Mouse (Mus musculus): ENCODE data around the gene 4632433K11Rik.
A peak's percentile ranks its signal among the peaks of the same experiment; 100 is the strongest.
"Not testable (repeated sequence)": the region's sequence is repeated elsewhere in the genome, so short reads cannot be mapped to it uniquely, and the experiment has no call there.

The 4632433K11Rik gene

DNA sequence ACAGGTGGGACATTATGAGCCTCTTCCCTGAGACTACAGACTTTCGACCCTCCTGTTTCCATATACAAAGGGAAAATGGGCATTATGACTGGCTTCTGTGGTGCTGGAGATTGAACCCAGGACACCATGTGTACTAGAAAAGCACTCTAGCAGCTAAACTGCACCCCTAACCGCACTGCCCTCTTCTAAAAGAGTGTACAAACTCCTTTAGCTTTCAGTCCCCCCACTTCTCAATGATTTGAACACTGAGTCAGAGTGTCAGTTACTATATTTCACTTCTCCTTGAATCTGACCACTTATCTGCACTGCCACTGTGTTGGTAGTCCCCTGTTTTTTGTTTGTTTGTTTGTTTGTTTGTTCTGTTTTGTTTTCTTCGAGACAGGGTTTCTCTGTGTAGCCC, at the start of gene 4632433K11Rik:
TSS of gene 4632433K11Rik (plus strand) at position 301 of the 400 bp plus-strand sequence.
- DNase-seq, result no peak

DNA sequence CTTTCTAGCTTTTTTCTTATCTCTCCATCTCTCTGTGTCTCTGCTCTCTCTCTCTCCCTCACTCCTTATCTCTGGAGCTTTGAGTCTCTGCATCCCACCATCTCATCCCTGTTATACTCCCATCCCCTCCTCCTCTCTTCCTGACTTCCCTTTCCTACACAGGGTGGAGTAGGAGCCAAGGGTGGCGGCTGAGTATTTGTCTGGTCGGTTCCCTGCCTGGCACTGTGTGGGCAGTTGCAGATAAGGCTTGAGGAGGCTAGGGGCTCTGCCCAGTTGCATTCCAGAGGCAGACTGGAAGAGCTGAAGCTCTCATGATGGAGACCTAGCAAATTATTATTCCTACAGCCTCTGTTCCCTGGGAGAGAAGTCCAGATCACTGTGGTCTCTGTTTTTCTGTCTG, 45.7 kb upstream of the 4632433K11Rik start:
- no peak for DNase-seq

DNA sequence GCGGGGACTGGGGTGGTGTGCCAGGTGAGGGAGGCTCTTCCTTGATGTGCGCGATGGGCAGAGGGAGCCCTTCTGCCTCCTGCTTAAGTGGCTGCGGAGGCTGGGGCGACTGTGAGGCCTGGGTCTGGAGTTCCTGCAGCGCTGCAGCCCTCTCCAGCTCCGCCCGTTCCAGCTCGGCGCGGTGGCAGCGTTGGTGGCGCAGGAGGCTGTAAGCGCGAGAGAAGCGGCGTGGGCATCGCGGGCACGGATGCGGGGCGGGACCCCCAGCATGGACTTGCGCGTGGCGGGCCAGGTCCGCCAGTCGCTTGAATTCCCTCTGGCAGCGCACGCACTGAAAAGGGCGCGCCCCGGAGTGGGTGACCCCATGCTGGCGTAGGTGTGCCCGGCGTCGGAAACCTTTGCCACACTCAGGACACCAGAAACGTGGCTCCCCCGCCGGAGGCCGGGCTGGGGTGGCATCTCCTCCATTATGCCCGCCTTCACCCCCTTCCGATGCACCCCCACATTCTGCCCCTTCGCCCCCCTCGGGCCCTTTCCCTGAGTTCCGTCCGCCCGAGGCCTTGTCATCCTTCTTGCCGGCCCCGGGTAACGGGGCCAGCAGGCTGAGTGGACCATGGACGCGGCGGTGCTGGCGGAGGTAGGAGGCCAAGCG, 40.4 kb upstream of the 4632433K11Rik start:
- DNase-seq, result peak; percentile 60

DNA sequence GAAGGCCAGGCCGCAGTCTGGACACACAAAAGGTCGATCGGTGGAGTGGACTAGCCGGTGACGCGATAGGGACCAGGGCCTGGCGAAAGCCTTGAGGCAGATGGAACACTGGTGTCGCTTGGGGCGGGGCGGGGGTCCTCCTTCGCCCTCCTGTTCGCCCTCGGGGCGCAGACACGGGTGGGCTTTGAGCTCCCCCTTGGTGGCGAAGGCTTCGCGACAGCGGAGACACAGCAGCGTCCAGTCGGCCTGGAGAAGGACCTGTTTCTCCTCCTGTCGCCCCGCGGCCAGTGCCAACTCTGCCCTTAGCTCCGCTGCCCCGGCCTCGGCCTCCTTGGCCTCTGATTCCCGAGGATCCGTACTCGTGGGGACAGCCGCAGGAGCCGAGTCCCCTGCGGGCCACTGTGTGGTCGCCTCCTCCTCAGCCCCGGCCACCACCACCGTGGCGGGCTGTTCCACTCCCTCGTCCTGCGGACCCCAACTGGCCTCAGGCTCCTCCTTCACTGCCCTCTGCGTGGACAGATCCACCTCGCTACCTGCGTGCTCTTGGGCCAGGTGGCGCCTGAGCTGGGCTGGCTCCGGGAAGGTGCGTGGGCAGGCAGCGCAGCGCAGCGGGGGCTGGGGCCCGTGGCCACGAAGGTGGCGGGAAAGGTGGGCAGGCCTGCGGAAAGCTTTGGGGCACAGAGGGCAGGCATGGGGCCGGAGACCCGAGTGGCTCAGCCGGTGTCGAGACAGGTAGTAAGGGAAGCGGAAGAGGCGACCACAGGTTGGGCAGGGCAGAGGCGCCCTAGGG, 39.7 kb upstream of the 4632433K11Rik start:
- peak; percentile 68 for DNase-seq

DNA sequence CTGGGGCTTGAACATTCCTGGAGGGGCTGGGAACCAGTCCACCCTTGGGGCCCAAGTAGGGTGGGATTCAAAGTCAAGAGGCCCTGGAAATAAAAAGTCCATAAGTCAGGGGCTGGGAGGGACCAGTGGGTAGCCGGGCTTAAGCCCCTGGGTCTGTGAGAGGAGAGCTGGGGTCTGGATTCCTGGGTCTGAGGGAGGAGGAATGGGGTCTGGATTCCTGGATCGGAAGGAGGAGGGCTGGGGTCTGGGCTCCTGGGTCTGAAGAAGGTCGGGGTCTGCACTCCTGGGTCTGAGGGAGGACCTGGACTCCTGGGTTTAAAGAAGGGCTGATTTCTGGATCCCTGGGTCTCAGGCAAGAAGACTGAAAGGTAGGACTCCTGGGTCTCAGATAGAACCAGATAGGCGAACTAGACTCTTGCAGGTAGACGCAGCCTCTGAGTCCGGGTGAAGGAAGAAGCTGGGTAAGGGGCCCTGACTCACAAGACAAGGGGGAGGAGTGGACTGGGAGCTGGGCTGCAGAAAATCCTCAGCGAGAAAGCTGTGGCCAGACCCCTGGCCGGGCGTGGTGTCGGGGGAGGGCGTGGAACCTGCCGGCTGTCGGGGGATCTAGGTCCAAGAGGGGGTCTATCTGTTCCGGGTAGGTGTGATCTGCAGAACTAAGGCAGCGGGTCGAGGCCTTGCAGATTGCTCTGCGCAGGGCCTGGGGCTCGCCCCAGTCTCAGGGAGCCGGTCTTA, 38.5 kb upstream of the 4632433K11Rik start:
- no peak for DNase-seq

DNA sequence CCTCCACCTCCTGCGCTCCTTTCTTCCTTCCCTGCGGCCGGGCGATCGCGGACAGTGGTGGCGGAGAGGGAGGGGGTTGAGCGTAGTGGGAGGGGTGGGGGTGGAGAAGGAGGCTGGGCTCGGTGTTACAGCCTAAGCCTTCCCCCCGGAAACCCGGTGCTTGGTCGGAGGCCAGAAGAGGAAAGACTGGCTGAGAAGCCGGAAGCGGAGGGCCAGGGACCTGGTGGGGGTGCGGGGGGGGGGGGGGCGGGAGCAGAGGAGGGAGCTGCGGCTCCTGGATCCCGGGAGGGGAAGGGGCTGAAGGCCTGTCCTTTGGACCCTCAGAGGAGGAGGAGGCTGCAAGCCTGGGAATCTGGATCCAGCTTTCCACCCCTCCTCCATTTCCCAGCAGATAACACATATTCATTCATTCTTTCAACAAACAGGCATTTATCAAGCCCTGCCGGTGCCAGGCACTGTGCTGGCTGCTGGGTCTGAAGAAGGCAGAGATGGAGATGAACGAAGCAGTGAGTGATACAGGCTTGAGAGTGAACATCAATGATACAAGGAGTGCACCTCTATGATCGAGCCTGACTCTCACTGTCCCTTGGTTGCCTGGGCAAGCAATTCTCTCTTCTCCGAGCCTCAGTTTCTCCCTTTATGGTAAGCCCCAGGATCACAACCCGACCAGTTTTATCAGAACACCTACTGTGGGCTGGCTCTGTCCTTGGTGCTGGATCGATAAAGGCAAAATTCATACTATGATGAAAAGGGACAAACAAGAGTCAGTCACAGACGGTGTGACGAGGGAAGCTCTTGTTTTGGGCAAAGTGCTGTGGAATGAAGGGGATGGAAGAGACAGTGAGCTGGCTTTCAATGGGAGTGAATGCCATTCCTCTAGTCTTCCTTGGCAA, 37.7 kb upstream of the 4632433K11Rik start, which contains the start of gene Zfp579:
TSS of gene Zfp579 (minus strand) at position 156 of the 893 bp plus-strand sequence.
- peak; percentile 94 for DNase-seq

DNA sequence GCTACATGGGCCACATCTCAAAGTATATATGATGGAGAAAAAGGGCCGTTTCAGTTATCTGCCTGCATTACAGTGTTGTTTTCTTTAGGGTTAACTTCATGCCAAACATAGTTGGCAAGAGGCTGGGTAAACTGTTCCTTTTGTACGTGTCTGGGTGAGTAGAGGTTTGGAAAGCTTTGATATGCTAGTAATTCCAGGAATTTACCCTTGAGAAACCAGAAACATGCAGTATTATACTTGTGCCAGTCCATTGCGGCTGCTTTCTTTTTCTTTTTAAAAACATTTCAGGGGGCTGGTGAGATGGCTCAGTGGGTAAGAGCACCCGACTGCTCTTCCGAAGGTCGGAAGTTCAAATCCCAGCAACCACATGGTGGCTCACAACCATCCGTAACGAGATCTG, 37.0 kb upstream of the 4632433K11Rik start:
- no peak for DNase-seq

DNA sequence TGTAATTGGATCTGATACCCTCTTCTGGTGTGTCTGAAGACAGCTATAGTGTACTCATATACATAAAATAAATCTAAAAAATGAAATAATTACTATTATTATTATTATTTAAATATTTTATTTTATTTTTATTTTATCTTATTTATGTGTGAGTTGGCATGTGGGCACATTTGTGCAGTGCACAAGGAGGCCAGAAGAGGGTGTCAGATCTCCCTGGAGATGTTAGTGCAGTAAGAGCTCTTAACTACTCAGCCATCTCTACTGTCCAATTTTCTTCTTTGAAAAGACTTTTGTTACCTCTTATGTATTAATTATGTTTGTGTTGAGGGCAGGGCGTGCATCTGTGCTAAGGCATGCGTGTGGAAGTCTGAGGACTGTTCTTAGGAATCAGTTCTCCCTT, 34.0 kb upstream of the 4632433K11Rik start:
- no peak for DNase-seq

DNA sequence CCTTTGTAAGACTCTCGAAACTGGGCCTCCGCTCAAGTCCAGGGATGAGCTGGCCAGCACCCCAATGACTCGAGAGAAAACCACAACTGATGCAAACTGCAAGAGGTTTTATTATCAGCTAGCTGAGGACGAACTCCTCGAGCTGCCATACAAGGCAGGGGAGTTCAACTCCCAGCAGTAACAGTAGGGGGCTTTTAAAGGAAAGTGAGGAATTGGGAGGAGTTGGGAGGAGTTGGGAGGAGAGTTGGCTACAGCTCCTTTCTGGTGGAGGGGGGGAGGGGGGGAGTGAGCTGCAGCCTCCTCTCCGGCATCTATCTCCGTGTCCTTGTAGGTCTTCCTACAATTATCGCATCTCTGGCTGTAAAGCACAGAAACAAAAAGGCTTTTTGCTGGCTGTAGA, 31.0 kb upstream of the 4632433K11Rik start:
- DNase-seq, result not testable (repeated sequence)

DNA sequence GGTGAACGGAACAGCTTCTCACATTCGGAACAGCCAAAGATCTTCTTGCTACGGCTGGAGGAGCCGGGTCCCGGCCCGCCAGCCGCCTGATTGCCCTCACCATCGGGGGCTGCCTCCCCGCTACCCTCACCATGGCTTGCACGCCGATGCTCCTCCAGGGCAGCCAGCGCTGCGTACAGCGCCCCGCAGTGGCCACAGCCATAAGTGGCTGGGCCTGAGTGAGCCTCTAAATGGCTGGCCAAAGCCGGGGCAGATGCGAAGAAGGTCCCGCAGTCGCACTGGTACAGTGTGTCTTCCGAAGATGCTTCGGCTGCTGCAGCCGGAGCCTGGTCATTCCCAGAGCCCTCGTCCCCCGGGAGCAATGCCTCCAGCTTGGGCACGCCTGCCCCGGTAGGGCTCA, 25.7 kb upstream of the 4632433K11Rik start:
- DNase-seq, result no peak

DNA sequence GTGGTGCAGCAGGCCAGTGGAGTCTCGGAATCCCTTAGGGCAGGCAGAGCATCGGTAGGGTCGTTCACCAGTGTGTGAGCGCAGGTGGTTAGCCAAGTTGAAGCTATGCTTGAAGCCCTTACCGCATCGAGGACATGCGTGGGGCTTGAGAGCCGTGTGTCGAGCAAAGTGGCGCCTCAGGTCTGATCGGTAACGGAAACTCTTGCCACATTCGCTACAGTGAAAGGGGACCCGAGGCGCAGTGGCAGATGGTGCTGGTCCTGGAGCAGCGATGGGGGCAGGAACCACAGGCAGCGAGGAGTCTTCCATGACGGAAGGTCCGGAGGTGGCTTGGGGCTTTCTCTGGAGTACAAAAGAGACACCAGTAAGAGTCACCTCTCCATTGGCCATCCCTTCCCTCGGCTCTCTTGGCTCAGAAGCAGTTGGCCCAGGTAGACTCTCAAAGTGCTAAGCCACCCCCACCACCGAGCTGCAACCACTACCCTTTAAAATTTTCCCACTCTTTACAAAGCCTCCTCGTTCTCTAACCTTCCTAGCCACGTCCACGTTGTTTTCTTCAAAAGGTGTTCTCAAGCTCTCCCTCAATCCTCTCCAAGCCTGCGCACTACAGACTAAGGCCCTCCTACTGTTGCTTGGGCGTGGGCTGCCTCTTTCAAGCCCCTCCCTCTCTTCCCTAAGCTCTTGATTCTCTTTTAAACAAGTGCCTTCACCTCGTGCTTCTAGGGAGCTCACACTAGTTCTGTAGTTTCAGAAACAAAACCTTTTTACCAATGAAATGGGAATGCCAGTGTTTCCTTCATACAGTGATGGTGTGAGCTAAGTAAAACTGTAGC, 21.0 kb upstream of the 4632433K11Rik start:
- peak; percentile 59 for DNase-seq

DNA sequence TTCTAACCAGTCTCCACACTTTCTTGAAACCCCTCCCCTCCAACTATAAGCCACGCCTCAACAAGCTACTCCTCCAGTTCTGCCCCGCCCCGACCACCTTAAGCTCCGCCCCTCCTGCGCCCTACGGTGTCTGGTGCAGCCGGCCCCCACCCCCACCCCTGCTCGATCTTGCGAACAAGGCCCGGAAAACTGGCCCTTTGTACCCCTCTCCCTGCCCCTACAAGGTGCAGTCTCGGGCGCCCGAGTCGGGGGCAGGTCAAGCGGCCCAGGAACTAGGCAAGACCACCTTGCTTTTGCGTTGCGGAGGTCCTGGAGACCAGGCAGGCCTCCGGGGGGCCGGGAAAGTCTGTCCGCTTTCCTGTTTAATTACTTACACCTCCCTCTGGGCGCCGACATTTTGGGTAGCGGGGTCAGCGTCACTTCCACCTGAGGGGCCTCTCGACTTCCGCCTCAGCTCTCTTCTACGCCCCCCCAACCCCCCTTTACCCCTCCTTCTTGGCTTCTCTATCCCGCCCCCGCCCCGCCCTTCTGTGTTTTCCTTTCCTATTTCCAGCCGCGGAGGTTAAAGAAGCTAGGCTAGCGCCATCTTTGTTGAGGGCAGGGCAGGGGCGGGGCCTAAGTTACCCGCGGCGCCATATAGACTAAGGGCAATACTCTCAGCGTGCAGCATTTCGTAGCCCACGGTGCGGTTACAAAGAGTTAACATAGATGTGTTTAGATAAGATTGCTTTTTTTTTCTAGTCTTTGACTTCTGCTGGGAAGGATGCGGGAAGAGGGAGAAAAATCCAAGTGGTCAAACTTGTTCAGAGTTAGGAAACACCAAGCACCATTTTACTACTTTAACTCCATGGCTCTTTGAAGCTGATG, 19.4 kb upstream of the 4632433K11Rik start, which contains the start of the genes Zfp524 and Fiz1:
TSS of gene Zfp524 (plus strand) at position 165 of the 867 bp plus-strand sequence.
TSS of gene Fiz1 (minus strand) at position 447 of the 867 bp plus-strand sequence.
- peak; percentile 95 for DNase-seq

DNA sequence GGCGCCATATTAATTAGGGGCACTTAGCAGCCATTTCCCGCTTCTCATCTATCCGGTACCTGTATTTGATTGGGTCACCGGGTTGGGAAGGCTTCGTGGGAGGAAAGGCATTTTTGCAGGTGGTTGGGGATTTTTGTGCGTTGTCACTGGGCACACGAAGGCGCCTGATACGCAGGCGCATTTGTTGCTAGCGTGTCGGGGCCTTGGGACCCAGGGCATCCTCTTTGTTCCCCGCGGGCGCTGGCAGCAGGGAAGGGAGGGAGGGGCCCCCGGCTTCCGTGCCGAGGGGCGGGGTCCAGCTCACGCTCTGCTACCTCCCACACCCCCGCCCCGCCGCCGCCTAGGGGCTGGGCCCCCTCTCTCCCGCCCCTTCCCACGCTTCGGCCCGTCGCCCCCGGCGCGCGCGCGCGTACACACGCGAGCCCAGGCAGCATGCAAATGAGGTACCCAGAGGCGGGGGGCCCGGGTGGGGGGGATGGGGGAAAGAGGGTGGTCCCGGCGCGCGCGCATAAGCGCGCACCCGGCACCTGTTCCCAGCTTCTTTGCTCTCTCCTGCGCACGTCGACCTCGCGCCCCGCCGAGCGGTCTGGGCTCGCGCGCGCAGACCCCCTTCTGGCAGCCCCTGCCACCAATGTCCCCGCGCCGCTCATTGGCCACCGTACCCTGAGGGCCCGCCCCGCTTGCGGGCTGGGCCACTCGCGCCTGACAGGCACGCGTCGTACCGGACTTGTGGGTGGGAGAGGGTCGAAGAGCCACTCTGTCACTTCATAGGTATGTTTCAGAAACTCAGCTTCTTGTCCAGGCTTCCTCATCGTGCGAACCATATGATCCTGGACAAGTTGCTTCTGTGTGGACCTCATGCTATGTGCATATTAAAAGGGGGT, 18.6 kb upstream of the 4632433K11Rik start, which contains the start of gene Gm44973:
TSS of gene Gm44973 (plus strand) at position 379 of the 884 bp plus-strand sequence.
- peak; percentile 96 for DNase-seq

DNA sequence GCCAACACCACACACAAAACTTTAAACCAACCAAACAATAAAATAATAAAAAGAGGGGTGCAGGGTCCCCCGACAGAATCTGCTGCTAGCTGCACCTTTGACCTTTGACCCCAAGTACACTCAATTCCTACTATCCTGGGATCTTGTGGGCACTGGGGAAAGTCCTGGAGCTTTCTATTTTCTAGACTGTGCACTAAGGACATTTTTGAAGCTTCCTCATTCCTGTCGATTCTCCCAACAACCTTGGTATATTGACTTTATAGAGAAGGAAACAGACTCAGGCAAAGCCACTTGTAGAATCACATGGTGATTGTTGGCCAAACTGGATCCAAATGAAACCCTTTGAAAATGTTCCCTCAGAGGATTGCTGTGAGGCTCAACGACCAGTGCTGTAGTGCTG, 17.9 kb upstream of the 4632433K11Rik start:
- peak; percentile 54 for DNase-seq

DNA sequence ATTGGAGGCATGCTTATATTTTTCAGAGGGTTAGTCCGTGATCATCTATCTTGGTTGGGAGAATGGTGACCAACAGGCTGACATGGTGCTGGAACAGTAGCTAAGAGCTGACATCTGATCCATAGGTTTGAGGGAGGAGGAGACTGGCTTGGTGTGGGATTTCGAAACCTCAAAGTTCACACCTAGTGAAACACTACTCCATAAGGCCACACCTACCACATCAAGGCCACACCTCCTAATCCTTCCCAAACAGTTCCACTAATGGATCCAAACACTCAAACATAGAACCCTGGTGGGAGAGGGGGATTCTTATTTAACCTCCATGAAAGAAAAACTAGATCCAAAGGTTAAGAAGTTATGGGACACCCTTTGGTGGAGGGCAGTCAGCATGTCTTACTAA, 17.0 kb upstream of the 4632433K11Rik start:
- peak; percentile 48 for DNase-seq

DNA sequence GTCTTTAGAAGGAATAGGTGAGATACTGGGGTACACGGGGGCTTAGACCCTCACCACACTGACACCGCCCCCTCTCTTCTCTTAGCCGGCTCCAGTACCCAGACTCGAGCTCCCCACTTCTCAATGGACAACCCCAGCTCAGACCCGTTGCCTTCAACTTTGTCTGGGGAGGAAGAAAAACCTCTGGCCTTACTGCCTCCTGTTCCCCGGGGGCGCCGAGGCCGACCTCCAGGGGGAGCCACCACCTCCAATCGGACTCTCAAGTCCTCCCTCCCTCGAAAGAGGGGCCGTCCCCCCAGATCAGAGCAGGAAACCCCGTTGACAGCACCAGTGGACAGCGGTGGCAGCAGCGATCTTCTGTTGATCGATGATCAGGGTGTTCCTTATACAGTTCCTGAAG, 16.6 kb upstream of the 4632433K11Rik start:
- peak; percentile 70 for DNase-seq

DNA sequence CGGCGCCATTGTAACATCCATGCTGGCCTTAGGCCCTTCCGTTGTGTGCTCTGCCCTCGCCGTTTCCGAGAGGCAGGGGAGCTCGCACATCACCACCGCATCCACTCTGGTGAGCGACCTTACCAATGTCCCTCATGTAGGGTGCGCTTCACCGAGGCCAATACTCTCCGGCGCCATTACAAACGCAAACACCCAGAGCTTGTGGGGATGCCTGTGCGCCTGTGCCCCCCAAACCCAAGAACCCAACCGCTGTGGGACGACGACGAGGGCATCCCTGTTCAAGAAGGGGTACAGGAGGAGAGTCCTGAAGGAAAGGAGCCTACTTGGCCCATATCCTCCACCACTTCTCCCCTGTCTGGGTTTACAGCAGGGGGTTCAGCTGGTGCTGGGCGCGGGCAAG, 16.0 kb upstream of the 4632433K11Rik start:
- no peak for DNase-seq

DNA sequence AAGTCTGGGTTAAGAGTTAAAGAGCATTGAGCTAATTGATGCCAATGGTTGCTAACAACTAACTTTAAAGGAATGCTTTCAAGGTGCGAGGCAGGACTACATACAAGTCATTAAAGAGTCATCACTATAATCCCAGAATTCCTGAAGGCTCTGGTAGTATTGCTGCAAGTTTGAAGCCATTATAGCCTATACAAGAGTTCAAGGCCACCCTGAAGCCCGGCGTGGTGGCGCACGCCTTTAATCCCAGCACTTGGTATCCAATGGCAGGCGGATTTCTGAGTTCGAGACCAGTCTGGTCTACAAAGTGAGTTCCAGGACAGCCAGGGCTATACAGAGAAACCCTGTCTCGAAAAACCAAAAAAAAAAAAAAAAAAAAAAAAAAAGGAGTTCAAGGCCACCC, 14.3 kb upstream of the 4632433K11Rik start:
- not testable (repeated sequence) for DNase-seq
